Mouse (Mus musculus) lung, adult 2 months (tissue): ENCODE data around the gene Spint1.

ENCODE experiments used
- CTCF ChIP-seq: fragments of 200-500 bp; IDR thresholded peaks from 2 replicates; pipeline ENCODE4 v1.5.1; 2011; ENCODE audit warnings: mild to moderate bottlenecking, low read length, control low read depth; ENCODE audit not compliant: insufficient read depth
- POLR2A ChIP-seq: fragments of 200-500 bp; IDR thresholded peaks from 2 replicates; pipeline ENCODE4 v1.6.1; 2011; ENCODE audit warnings: low read depth, mild to moderate bottlenecking, control low read depth, low read length, borderline replicate concordance; ENCODE audit errors: extremely low read depth

DNA sequence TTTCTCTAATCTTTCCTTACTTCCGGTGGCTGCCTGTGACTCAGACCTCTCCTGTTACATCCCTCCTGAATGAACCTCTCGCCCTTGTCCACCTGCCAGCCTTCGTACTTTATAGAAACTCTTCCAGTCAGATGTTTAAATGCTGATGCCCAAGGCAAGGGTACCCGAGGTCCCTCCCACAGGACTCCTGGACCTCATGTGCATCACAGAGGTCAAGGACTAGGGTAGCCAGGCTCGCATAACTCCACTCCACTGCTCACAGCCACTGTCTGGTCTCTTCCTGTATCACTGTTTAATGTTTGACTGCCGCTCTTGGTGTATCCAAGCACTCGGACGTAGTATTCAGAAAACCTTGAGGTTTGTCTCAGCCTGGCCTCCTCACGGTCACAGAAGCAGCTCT, 5.4 kb downstream of the Spint1 start:
- TF ChIP-seq CTCF (no peak), POLR2A (no peak)
